Mouse (Mus musculus) megakaryocyte, embryonic 14.5 days (primary cell): ENCODE data around the gene Arl3. TPM values are rescaled to one million over a fixed set of nuclear protein-coding genes. Genes with fewer than 3 reads are reported as not detected.
A peak's percentile ranks its signal among the peaks of the same experiment; 100 is the strongest.

ENCODE experiments used
- H3K27me3 ChIP-seq: replicated peaks from 2 replicates; pipeline ENCODE3; 2012; ENCODE audit warnings: inconsistent platforms
- H3K36me3 ChIP-seq: replicated peaks from 2 replicates; pipeline ENCODE3; 2012; ENCODE audit warnings: low read length, inconsistent platforms, mixed read lengths
- H3K4me1 ChIP-seq: 2 replicates; pipeline ENCODE4 v1.6.1; 2012; ENCODE audit warnings: inconsistent platforms
- H3K4me3 ChIP-seq: replicated peaks from 2 replicates; pipeline ENCODE3; 2012; ENCODE audit warnings: moderate library complexity, mild to moderate bottlenecking, inconsistent platforms
- H3K9me3 ChIP-seq: 2 replicates; pipeline ENCODE4 v1.6.1; 2012; ENCODE audit warnings: inconsistent platforms
- FLI1 ChIP-seq: IDR thresholded peaks from 2 replicates; pipeline ENCODE4 v1.6.1; 2012; ENCODE audit warnings: low read length, inconsistent platforms, mixed read lengths
- GATA1 ChIP-seq: IDR thresholded peaks from 3 replicates; pipeline ENCODE4 v1.6.1; 2012; ENCODE audit warnings: mixed read lengths, low read length, inconsistent platforms, borderline replicate concordance
- polyA plus RNA-seq: library from polyadenylated mRNA; stranded (reverse); fragments of >175 nt; gene quantifications from 2 replicates; pipeline ENCODE4 v1.2.3, GENCODE M21; 2012; ENCODE audit warnings: low replicate concordance; ENCODE audit not compliant: insufficient read depth

Gene Arl3
- polyA plus RNA-seq, 1 experiment = 22.9 TPM

DNA sequence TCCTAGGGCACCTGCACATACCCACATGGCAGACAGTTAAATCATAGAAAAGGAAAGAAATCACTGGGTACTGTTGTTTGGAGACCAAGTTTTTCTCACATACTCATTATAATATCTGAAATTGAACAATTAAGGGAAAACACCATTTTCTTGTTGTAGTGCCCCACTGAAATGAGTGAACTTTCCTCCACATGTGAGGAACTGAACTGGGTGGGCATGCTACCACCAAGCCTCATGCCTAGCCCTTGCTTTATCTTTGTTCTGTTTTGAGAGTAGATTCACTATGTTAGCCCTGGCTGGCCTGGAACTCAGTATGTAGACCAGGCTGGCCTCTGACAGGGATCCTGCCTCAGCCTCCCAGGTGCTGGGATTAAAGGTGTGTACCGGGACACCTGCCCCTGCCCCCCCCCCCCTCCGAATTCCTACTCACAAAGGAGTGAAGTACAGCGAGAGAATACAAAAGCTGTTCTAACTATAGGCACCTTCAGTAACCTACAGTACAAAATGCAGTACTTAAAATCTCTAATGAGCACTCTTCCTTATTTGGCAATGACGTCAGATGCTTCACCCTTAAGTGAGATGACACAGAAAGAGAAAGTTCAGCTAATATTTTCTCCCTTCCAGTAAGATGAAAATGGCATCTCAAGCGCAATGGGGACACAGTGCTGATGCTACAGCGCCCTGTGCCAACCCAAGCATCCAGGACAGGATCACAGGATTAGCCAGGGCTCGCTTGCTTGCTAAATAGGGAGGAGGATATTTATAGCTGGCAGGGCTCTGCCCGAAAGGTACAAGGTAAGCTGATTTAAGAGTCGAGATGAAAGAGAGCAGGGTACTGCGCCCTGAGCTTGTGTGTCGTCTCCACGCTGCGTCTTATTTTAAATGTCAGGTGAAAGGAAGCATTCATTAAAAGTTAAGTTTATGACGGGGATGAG lies 10.2 kb downstream of the Arl3 start:
- Histone ChIP-seq H3K36me3 (peaks cover 8% of the 10 kb centered on the region), H3K9me3 (no peaks in the 10 kb centered on the region), H3K4me1 (peaks cover 37% of the 10 kb centered on the region), H3K27me3 (no peaks in the 10 kb centered on the region), H3K4me3 (no peak overlapping the region)
- TF ChIP-seq GATA1 = no peak

DNA sequence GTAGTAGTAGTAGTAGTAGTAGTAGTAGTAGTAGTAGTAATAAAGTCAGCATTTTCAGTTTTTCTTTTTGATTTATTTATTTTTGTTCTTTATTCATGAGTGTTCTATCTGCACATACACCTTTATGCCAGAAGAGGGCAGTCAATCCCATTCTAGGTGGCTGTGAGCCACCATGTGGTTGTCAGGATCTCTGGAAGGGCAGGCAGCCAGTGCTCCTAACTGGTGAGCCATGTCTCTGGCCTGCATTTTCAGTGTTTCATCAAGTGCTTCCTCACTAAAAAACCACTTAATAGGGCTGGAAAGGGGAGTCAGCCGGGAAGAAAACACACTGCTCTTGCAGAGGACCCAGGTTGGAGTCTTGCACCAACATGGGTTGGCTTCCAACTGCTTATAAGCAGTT lies 10.9 kb downstream of the Arl3 start:
- H3K4me1 ChIP-seq = peaks cover 39% of the 10 kb centered on the region
- peaks cover 15% of the 10 kb centered on the region for H3K36me3 ChIP-seq
- H3K9me3 ChIP-seq = no peaks in the 10 kb centered on the region
- no peaks in the 10 kb centered on the region for H3K27me3 ChIP-seq
- H3K4me3 ChIP-seq = no peak overlapping the region
- TF ChIP-seq FLI1 (no peak), GATA1 (no peak)

DNA sequence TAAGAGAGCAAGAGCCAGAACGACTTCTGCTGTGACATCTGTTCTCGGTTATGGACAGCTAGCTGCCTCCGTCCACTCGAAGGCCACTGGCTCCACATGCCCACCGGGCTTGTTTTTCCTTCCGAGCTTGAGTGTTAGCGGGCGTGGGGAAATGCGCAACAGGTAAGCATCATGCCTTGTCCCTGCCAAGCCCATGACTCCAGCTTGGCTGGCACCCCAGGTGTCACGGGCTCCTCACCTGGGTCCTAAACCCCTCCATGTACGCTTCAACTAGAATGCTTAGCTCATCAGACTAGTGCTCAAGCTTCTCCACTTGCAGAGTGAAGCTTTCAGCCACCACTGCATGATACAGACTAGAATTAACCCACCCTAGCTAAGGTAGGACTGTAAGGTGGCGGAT lies 14.4 kb downstream of the Arl3 start:
- Histone ChIP-seq H3K9me3 (no peaks in the 10 kb centered on the region), H3K27me3 (no peaks in the 10 kb centered on the region), H3K36me3 (peaks cover 34% of the 10 kb centered on the region), H3K4me1 (peaks cover 60% of the 10 kb centered on the region), H3K4me3 (no peak overlapping the region)
- no peak for TF ChIP-seq FLI1
- no peak for TF ChIP-seq GATA1

DNA sequence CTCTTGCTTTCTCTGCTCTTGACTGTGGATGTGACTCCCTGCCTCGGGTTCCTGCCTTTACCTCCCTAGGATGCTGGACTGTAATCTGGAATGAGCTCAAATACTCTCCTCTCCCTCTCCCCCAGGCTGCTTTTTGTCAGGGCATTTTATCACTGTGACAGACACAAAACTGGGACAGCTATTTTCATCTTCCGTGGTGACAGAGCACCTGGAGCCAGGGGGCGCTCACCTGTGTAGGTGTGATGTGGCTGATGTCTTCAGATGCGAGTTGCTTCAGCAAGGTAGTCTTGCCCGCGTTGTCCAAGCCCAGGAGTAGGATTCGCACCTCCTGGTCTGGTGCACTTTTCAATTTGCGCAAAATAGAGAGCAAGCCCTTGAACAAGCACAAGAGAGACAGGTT lies 15.0 kb downstream of the Arl3 start:
- TF ChIP-seq FLI1 = no peak
- TF ChIP-seq GATA1 = no peak
- Histone ChIP-seq H3K9me3 (no peaks in the 10 kb centered on the region), H3K27me3 (no peaks in the 10 kb centered on the region), H3K4me3 (no peak overlapping the region), H3K36me3 (peaks cover 34% of the 10 kb centered on the region), H3K4me1 (peaks cover 63% of the 10 kb centered on the region)

DNA sequence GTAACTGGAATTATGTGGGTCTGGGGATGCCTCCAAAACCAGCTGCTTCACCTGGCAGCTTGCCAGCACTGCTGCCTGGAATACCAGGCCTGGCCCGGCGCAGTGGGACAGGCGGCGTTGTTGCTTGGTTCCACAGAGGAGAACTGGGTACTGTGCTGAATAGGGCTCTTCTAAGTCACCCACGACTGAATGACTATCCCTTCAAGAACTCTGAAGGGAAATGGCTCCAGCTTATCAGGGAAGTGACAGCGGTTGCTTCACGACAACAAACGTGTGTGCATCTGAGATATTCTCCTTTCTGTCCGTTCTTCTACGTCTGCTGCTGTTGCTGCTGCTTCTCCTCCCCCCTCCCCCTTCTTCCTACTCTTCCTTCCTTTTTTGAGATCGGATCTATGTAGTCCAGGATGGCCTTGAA lies 19.4 kb downstream of the Arl3 start:
- Histone ChIP-seq H3K4me1 (peaks cover 58% of the 10 kb centered on the region), H3K4me3 (peak overlapping the region; percentile 80), H3K27me3 (no peaks in the 10 kb centered on the region)

DNA sequence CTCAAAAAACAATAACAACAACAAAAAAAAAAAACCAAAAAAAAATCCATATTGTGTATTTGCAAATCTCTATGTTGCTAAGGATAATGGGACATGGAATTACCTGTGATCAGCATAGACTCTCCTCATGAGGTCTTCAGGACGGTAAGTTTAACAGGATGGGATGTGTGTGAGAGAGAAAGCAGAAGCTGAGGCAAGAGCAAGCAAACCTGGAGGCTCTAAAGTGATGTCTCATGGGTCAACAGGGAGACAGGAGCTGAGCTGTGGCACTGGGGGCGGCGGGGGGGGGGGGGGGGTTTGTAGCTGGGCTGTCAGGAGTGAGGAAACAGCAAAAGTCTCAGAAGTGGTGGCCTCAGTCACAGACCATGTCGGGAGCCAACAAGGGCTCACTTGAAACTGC lies 20.5 kb downstream of the Arl3 start:
- H3K4me3 ChIP-seq = no peak overlapping the region
- no peaks in the 10 kb centered on the region for H3K27me3 ChIP-seq
- H3K36me3 ChIP-seq = peaks cover 44% of the 10 kb centered on the region
- TF ChIP-seq GATA1 (no peak), FLI1 (no peak)
- H3K9me3 ChIP-seq = no peaks in the 10 kb centered on the region
- peaks cover 50% of the 10 kb centered on the region for H3K4me1 ChIP-seq

More for the DNA sequence above, 19.4 kb downstream of the Arl3 start:
- H3K36me3 ChIP-seq = peaks cover 48% of the 10 kb centered on the region
- H3K9me3 ChIP-seq = no peaks in the 10 kb centered on the region
- peak; percentile 35; the same call in 1 of the 3 replicates for TF ChIP-seq GATA1
- TF ChIP-seq FLI1 = no peak

DNA sequence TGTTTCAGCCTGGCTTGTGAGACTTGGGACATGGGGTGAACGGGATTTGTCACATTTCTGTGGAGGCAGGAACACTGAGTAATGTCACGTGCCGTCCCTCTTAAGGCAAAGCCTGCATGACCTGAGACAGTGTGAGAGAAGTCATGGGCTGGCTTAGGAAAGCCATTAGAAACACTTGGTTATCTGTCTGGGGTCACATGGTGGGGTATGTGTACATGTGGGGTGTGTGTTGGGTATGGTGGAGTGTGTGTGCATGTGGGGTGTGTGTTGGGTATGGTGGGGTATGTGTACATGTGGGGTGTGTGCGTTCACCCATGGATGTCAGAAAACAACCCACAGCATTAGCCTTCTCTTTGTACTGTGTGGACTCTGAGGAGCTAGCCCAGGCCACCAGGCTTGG lies 22.6 kb downstream of the Arl3 start:
- no peaks in the 10 kb centered on the region for H3K27me3 ChIP-seq
- peaks cover 52% of the 10 kb centered on the region for H3K4me1 ChIP-seq
- no peaks in the 10 kb centered on the region for H3K9me3 ChIP-seq
- no peak overlapping the region for H3K4me3 ChIP-seq
- TF ChIP-seq GATA1 = no peak
- no peak for TF ChIP-seq FLI1
- peaks cover 31% of the 10 kb centered on the region for H3K36me3 ChIP-seq

DNA sequence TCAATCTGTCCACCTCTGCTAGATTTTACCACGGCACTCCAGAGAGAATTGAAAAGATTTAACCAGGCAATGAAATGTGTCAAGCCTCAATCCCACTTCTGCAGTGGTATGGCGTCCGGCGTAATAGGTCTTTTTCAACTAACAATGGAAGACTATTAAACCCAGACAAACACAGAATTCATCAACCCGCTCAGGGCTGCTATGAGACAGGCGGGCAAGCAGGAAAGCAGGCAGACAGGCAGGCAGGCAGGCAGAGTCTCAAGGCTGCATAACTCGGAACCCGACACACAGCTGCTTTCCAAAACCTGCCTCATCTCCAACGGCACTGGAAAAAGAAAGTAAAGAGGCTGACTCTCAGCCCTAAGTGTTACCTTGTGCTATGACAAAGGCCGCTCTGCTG lies 24.9 kb downstream of the Arl3 start:
- Histone ChIP-seq H3K4me3 (no peak overlapping the region), H3K36me3 (peaks cover 29% of the 10 kb centered on the region), H3K27me3 (no peaks in the 10 kb centered on the region), H3K4me1 (peaks cover 40% of the 10 kb centered on the region), H3K9me3 (no peaks in the 10 kb centered on the region)
- TF ChIP-seq GATA1 = no peak
- TF ChIP-seq FLI1 = no peak

DNA sequence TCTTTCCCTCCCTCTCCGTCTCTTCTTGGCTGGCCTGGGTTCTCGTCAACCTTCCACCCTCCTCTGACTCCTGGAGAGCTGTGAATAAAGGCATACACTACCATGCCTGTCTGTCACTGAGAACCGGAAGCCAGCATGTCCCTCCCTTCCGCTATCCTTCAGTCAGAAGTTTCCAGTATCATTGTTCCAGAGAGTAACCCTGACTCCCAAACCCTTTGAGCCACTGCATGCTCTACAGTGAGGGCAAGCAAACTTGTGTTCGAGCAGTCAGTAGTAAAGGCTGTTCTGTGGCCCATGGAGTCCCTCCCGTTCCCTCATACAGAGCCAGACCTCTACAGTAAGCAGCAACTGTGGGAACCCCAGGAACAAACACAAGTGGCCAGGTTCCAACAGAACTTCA lies 25.4 kb downstream of the Arl3 start:
- peaks cover 34% of the 10 kb centered on the region for H3K4me1 ChIP-seq
- H3K9me3 ChIP-seq = no peaks in the 10 kb centered on the region
- no peak for TF ChIP-seq FLI1
- no peak for TF ChIP-seq GATA1
- H3K27me3 ChIP-seq = no peaks in the 10 kb centered on the region
- no peak overlapping the region for H3K4me3 ChIP-seq
- H3K36me3 ChIP-seq = peaks cover 34% of the 10 kb centered on the region

DNA sequence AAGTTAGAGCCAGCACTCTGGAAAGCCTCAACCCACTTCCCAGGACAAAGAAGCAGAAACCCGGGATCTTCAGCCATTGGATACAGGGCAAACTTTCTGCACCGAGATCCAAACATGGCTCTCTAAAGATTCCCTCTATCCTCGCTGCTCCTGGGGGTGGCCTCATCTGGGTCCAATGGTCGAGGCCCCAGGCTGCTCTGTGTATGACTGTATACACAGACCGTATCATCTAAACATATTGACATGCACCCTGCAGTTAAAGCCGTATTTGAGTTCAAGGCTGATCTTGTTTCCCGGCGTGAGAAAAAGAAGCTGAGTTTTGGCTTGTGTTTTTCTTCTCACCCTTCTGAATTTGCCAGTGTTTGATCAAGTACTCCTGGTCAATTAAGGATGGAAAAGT lies 30.2 kb downstream of the Arl3 start:
- H3K36me3 ChIP-seq = peaks cover 47% of the 10 kb centered on the region
- no peak overlapping the region for H3K4me3 ChIP-seq
- no peaks in the 10 kb centered on the region for H3K9me3 ChIP-seq
- no peaks in the 10 kb centered on the region for H3K27me3 ChIP-seq
- TF ChIP-seq GATA1 (no peak), FLI1 (no peak)
- H3K4me1 ChIP-seq = peaks cover 26% of the 10 kb centered on the region

DNA sequence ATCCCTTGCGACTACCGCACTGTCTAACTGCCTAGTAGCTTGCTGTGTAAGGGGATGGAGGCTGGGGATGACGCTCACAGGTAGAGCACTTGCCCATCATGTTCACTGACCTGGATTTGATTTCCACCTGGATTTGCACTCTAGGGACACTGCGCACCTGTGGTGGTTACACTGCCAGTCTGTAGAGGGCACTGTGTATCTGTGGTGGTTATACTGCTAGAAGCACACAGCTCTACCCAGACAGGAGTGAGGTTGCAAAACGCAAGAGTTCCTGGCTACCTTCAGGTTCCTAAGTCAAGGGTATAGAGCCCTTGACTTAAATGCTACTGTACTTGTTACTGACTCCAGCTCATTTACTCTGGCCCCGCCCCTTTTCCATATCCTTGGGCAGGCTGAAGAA lies 34.8 kb downstream of the Arl3 start:
- Histone ChIP-seq H3K4me3 (peak overlapping the region; percentile 72), H3K4me1 (peaks cover 27% of the 10 kb centered on the region)
- TF ChIP-seq FLI1 = no peak
- no peak for TF ChIP-seq GATA1

More for the DNA sequence above, 34.8 kb downstream of the Arl3 start:
- Histone ChIP-seq H3K9me3 (no peaks in the 10 kb centered on the region), H3K36me3 (peaks cover 47% of the 10 kb centered on the region), H3K27me3 (no peaks in the 10 kb centered on the region)
